Mouse (Mus musculus): Measurements from ENCODE around the gene Ext2. TPM values are rescaled to one million over a fixed set of nuclear protein-coding genes. Genes with fewer than 3 reads are reported as not detected.
A peak's percentile ranks its signal among the peaks of the same experiment; 100 is the strongest.

Gene Ext2
- polyA plus RNA-seq, 1 experiment from 2014 or later: 29.6 TPM

DNA sequence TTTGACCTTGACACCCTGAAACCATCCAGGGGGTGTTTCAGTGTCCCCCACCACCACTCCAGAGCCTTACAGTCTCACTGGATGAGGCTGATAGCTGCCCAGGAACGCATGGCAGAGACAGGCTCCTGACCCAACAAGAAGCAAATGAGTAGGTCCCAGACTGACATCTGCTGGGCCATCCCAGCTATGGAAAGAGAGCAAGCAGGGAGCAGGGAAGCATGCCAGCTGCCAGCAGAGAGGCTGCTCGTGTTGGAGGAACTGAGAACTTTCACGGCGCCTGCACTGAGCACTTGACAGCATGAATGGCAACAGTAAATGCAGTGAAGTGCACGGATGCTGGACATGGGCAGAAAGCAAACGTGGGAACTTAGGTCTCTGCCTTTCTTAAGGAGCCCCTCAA, 17.7 kb upstream of the Ext2 start:
- Histone ChIP-seq H3K9me3 (replicated peaks) (no peaks in the 10 kb centered on the region), H3K27ac (no peak overlapping the region), H3K9ac (no peak overlapping the region), H3K4me2 (no peak overlapping the region), H3K4me3 (replicated peaks) (no peak overlapping the region), H3K27me3 (no peaks in the 10 kb centered on the region), H3K36me3 (no peaks in the 10 kb centered on the region), H3K4me1 (replicated peaks) (peaks cover 4% of the 10 kb centered on the region; the same call in 1 of the 2 replicates)
- DNase-seq (no peak), ATAC-seq (ENCODE audit: low read depth) (no peak)
- WGBS (ENCODE audit: insufficient replicate concordance): 65% methylated on average over 6 of the region's 6 CpGs

DNA sequence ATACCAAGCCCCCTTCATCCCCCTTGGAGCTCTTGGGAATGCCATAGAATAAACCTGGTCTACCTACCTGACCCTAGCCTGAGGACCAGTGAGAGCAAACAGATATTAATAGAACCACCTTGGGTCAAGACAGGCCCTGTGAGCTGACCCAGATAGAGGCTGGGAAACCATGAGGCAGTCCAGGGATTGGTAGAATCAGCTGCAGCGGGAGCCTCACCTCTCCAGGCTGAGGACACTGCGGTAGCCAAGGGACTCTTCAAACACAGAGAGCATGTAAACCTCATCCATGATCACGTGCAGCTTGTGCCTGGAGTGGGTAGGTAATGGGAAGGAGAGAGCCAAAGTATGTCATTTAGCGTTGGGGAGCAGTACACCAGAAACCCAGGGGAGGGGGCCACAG, 16.6 kb upstream of the Ext2 start:
- ATAC-seq (ENCODE audit: low read depth) (no peak), DNase-seq (no peak)
- Histone ChIP-seq H3K9me3 (replicated peaks) (no peaks in the 10 kb centered on the region), H3K9ac (no peak overlapping the region), H3K4me3 (replicated peaks) (no peak overlapping the region), H3K4me2 (no peak overlapping the region), H3K27me3 (no peaks in the 10 kb centered on the region), H3K4me1 (replicated peaks) (peaks cover 4% of the 10 kb centered on the region; the same call in 1 of the 2 replicates), H3K27ac (no peak overlapping the region), H3K36me3 (no peaks in the 10 kb centered on the region)
- 71% methylated on average over 4 of the region's 4 CpGs for WGBS (ENCODE audit: insufficient replicate concordance)

DNA sequence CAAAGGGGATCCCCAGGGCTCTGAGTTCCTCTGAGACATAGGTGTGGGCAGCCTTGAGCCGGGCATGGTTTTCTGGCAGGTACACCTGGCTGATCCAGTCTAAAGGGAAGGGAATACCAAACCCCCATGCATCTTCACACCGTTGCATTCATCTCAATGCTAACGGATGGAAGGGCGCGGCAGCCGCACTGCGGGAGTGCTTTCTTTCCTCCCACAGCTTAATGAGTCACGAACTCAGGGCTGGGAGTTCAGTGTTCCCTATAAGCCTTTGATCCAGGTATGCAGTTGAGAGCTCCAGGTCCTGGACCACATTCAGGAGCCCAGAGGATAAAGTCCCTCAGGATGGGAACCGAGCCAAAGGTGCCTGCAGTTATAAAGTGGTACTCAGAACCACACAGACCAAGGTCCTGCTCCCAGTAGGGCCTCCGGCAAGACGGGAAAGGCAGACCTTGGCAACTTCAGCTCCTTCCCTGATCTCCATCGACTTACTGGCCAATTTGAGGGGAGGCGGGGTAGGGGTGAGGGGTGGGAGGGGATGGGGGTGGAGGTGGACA, 13.9 kb upstream of the Ext2 start:
- WGBS (ENCODE audit: insufficient replicate concordance): 77% methylated on average over 13 of the region's 13 CpGs
- DNase-seq (no peak), ATAC-seq (ENCODE audit: low read depth) (no peak)
- H3K4me2 ChIP-seq: no peak overlapping the region
- H3K36me3 ChIP-seq: no peaks in the 10 kb centered on the region
- no peak overlapping the region for H3K4me3 ChIP-seq (replicated peaks)
- H3K27me3 ChIP-seq: no peaks in the 10 kb centered on the region
- no peaks in the 10 kb centered on the region for H3K4me1 ChIP-seq (replicated peaks)
- no peak overlapping the region for H3K27ac ChIP-seq
- H3K9me3 ChIP-seq (replicated peaks): no peaks in the 10 kb centered on the region
- H3K9ac ChIP-seq: no peak overlapping the region

DNA sequence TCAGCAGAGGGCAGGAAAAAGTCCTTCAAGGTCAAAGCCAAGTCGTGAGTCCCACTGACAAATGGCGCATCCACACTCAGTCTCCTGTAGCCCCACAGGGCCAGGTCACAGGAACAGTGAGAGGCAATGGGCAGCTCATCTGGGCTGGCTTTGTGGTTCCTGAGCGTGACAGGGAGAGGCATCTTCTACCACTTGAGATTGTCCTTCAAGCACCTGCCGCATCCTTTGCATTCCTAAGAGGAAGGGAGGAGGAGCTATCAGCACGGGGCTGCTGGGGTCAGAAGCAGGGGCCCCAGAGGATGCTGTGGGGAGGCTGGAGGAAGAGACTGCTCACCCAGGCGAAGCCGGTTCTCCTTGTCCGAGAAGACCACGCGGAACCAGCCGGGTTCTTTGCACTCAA, 13.2 kb upstream of the Ext2 start:
- 66% methylated on average over 11 of the region's 11 CpGs for WGBS (ENCODE audit: insufficient replicate concordance)
- ATAC-seq (ENCODE audit: low read depth) (no peak), DNase-seq (no peak)

DNA sequence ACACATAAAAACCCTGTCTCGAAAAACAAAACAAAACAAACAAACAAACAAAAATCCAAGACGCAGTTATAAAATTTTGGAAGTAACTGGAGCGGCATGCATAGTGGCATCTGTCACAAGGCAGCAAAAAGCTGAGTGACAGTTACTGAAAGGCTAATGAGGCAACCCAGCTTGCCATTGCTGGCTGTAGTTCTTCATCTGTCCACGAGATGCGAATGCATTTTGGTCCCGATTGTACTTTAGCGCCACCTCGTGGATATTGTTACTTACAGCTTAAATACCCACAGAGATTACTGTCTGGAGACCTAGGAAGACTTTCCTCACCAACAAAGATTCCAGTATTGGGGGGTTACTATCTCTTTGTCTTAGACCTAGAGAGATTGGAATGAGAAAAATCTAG, 1.2 kb upstream of the Ext2 start:
- H3K27me3 ChIP-seq: no peaks in the 10 kb centered on the region
- H3K36me3 ChIP-seq: peaks cover 3% of the 10 kb centered on the region; the same call in 1 of the 2 replicates
- peaks cover 22% of the 10 kb centered on the region for H3K4me1 ChIP-seq (replicated peaks)
- WGBS (ENCODE audit: insufficient replicate concordance): 13% methylated on average over 8 of the region's 8 CpGs
- no peaks in the 10 kb centered on the region for H3K9me3 ChIP-seq (replicated peaks)
- H3K4me3 ChIP-seq (replicated peaks): no peak overlapping the region
- DNase-seq (peak; percentile 71), ATAC-seq (ENCODE audit: low read depth) (0 out of 2 replicates have a peak, but pooled peaks have one; percentile 11)
- H3K27ac ChIP-seq: no peak overlapping the region
- no peak overlapping the region for H3K9ac ChIP-seq
- H3K4me2 ChIP-seq: no peak overlapping the region

More for the DNA sequence above, 13.2 kb upstream of the Ext2 start:
- H3K9me3 ChIP-seq (replicated peaks): no peaks in the 10 kb centered on the region
- no peak overlapping the region for H3K27ac ChIP-seq
- H3K4me3 ChIP-seq (replicated peaks): no peak overlapping the region
- no peaks in the 10 kb centered on the region for H3K27me3 ChIP-seq
- H3K4me2 ChIP-seq: no peak overlapping the region
- no peaks in the 10 kb centered on the region for H3K4me1 ChIP-seq (replicated peaks)
- H3K36me3 ChIP-seq: no peaks in the 10 kb centered on the region
- no peak overlapping the region for H3K9ac ChIP-seq

DNA sequence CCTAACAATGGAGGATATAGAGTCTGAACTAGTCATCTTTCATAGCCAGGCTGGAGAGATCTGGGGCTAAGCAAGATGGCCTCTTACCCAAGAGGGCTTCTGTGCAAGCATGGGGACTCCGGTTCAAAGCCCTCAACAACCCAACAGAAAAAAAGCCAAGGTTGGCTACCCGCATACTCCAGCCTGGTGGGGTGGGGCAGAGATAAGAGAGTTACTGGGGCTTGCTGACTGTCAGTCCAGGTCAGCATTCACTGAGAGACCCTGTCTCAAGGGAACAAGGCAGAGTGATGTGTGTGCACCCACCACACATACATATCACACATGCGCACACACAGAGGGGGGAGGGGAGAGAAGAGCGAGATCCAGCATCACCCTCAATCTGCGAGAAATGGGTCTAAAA, 4.6 kb downstream of the Ext2 start:
- H3K36me3 ChIP-seq: peaks cover 11% of the 10 kb centered on the region
- no peaks in the 10 kb centered on the region for H3K27me3 ChIP-seq
- DNase-seq (peak; percentile 28), ATAC-seq (ENCODE audit: low read depth) (no peak; the same call in 1 of the 2 replicates)
- peaks cover 35% of the 10 kb centered on the region for H3K4me1 ChIP-seq (replicated peaks)
- H3K4me2 ChIP-seq: no peak overlapping the region
- no peak overlapping the region for H3K4me3 ChIP-seq (replicated peaks)
- H3K9ac ChIP-seq: no peak overlapping the region
- WGBS (ENCODE audit: insufficient replicate concordance): 43% methylated on average over 5 of the region's 5 CpGs
- no peak overlapping the region for H3K27ac ChIP-seq
- H3K9me3 ChIP-seq (replicated peaks): no peaks in the 10 kb centered on the region

DNA sequence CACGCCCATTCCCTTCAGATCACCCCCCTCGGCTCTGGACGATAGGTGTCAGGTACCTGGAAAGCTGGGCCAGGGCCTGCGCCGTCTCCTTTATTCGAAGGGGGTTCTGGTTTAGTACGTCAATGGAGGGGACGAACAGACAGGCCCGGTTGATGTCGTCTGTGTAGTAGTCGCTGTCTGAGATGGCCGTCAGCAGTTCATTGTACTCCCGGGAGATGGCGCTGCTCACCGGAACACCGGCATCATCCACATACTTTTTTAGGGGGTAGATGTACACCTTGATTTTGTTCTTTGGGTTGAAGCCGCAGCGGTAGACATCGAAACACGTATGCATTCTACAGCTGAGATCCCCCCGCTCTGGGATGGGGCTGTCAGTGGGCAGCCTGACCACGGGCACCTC, 9.0 kb downstream of the Ext2 start:
- no peak for ATAC-seq (ENCODE audit: low read depth)
- no peak for DNase-seq

DNA sequence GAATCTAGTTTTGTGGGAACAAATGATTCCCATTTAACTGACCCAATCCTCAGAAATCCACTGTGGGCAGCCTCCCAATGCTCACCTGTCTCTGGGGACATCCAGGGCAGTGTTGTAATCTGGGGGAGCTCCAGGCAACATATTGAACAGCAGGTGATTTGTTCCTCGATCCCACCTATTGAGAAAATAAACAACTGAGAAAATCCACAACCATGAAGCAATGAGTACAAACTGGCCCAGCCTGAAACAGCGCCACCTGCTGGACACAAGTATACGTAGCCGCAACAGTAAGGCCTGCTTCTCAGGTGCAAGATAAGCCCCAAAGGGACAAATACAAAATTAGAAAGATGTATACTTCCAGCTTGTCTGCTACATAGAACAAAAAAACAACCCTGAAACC, 10.6 kb downstream of the Ext2 start:
- H3K36me3 ChIP-seq: peaks cover 44% of the 10 kb centered on the region
- no peaks in the 10 kb centered on the region for H3K9me3 ChIP-seq (replicated peaks)
- WGBS (ENCODE audit: insufficient replicate concordance): 28% methylated on average over 4 of the region's 4 CpGs
- no peaks in the 10 kb centered on the region for H3K4me1 ChIP-seq (replicated peaks)
- H3K27me3 ChIP-seq: no peaks in the 10 kb centered on the region
- DNase-seq: peak; percentile 37
- no peak for ATAC-seq (ENCODE audit: low read depth)
- H3K27ac ChIP-seq: no peak overlapping the region
- H3K9ac ChIP-seq: no peak overlapping the region
- no peak overlapping the region for H3K4me2 ChIP-seq
- no peak overlapping the region for H3K4me3 ChIP-seq (replicated peaks)

More for the DNA sequence above, 9.0 kb downstream of the Ext2 start:
- Histone ChIP-seq H3K9me3 (replicated peaks) (no peaks in the 10 kb centered on the region), H3K27ac (no peak overlapping the region), H3K4me1 (replicated peaks) (peaks cover 10% of the 10 kb centered on the region), H3K4me2 (no peak overlapping the region), H3K4me3 (replicated peaks) (no peak overlapping the region), H3K27me3 (no peaks in the 10 kb centered on the region), H3K36me3 (peaks cover 35% of the 10 kb centered on the region), H3K9ac (no peak overlapping the region)
- 86% methylated on average over 22 of the region's 22 CpGs for WGBS (ENCODE audit: insufficient replicate concordance)

DNA sequence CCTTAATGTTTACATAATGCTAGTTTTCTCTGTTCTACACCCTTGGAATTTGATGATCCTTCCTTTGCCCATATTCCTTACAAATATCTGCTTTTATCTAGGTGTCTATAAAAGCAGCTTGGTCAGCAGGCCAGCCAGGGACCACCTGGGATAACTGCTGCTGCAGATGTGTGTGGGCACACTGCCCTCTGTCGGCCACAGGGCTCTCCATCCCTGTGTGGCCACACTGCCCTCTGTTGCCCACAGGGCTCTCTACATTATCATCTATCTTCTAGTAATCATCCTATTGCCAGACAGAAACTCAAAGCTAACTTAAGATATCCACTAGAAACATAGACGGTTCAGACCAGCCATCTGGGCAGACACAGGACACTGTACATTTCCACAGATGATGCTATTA, 12.4 kb downstream of the Ext2 start:
- DNase-seq (no peak), ATAC-seq (ENCODE audit: low read depth) (peak; percentile 25; the same call in 1 of the 2 replicates)
- no peak overlapping the region for H3K9ac ChIP-seq
- H3K9me3 ChIP-seq (replicated peaks): no peaks in the 10 kb centered on the region
- peaks cover 7% of the 10 kb centered on the region; the same call in 1 of the 2 replicates for H3K4me1 ChIP-seq (replicated peaks)
- no peaks in the 10 kb centered on the region for H3K27me3 ChIP-seq
- 18% methylated on average over 2 of the region's 2 CpGs for WGBS (ENCODE audit: insufficient replicate concordance)
- H3K36me3 ChIP-seq: peaks cover 59% of the 10 kb centered on the region
- no peak overlapping the region for H3K4me3 ChIP-seq (replicated peaks)
- H3K27ac ChIP-seq: no peak overlapping the region
- no peak overlapping the region for H3K4me2 ChIP-seq

DNA sequence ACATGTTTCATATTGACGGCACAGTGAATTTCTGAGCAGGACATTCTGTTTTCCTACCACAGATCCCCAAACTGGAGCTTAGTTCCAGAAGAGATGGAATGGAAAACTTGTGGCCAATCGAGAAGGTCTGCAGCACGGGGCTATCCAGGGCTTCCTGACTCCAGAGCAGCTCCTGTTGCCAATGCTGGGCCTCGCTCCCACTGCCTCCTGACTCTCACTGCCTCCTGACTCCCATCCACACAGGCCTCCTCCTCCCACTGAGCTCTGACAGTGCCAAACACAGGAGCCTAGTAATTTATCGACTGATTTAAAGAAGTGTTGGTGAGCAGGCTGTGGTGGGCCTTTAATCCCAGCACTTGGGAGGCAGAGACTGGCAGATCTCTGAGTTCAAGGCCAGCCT, 14.3 kb downstream of the Ext2 start:
- no peak overlapping the region for H3K9ac ChIP-seq
- no peak overlapping the region for H3K4me3 ChIP-seq (replicated peaks)
- no peaks in the 10 kb centered on the region for H3K27me3 ChIP-seq
- H3K9me3 ChIP-seq (replicated peaks): no peaks in the 10 kb centered on the region
- ATAC-seq (ENCODE audit: low read depth) (no peak), DNase-seq (no peak)
- peaks cover 60% of the 10 kb centered on the region for H3K36me3 ChIP-seq
- 75% methylated on average over 5 of the region's 5 CpGs for WGBS (ENCODE audit: insufficient replicate concordance)
- peaks cover 11% of the 10 kb centered on the region; the same call in 1 of the 2 replicates for H3K4me1 ChIP-seq (replicated peaks)
- no peak overlapping the region for H3K27ac ChIP-seq
- H3K4me2 ChIP-seq: no peak overlapping the region

DNA sequence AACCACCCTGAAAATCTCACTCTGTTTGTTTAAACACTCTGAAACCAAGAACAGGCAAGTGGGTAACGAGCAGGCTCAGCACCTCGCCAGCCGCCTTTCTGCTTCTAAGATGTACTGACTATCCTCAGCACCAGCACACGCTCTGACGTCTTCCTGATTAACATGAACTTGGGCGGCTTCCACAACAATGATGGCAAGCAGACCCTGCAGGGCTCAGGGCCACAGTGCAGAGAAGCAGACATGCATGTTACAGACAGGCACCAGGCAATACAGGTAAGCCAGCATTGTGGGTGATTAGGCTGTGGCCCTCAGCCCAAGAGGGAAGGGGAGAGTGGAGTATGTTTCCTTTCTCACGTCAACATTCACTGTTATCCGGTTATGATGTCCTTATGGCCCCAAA, 14.9 kb downstream of the Ext2 start:
- Histone ChIP-seq H3K4me2 (no peak overlapping the region), H3K9me3 (replicated peaks) (no peaks in the 10 kb centered on the region), H3K4me3 (replicated peaks) (no peak overlapping the region), H3K27ac (no peak overlapping the region), H3K27me3 (no peaks in the 10 kb centered on the region), H3K9ac (no peak overlapping the region), H3K4me1 (replicated peaks) (peaks cover 11% of the 10 kb centered on the region; the same call in 1 of the 2 replicates), H3K36me3 (peaks cover 56% of the 10 kb centered on the region)
- 76% methylated on average over 8 of the region's 8 CpGs for WGBS (ENCODE audit: insufficient replicate concordance)
- DNase-seq (no peak), ATAC-seq (ENCODE audit: low read depth) (no peak)

DNA sequence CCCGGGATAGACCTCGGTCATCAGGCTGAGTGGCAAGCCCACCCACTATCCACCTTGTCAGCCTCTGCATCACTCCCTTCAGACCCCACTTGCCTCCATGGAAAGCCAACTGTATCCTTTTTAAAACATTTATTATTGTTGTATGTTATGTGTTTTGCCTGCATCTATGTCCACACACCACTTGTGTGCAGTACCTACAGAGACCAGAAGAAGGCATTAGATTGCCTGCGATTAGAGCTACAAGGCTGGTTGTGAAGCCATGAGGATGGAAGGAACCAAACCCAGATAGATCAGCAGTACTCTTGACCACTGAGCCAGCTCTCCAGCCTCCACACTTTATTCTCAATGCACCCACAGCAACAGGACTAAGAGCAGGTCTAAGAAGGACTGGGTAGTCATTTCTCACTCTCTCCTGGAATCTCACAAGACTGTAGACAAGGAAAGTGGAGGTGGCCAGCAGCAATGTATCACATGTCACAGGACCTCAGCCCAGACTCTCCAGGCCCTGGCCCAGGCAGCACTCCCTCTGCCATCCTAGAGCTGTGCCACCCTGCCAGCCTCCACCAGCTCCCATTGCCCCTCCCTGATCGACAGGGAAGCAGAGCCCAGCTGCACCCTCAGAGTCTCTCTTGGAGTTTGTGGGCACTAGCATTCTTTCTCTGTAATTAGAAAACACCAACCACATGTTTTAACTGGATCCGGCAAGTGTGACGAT, 15.7 kb downstream of the Ext2 start:
- H3K4me1 ChIP-seq (replicated peaks): peaks cover 11% of the 10 kb centered on the region; the same call in 1 of the 2 replicates
- DNase-seq (no peak), ATAC-seq (ENCODE audit: low read depth) (no peak)
- no peaks in the 10 kb centered on the region for H3K9me3 ChIP-seq (replicated peaks)
- no peak overlapping the region for H3K4me2 ChIP-seq
- H3K36me3 ChIP-seq: peaks cover 59% of the 10 kb centered on the region
- H3K27me3 ChIP-seq: no peaks in the 10 kb centered on the region
- no peak overlapping the region for H3K9ac ChIP-seq
- no peak overlapping the region for H3K27ac ChIP-seq
- no peak overlapping the region for H3K4me3 ChIP-seq (replicated peaks)
- 76% methylated on average over 6 of the region's 6 CpGs for WGBS (ENCODE audit: insufficient replicate concordance)
